Mouse (Mus musculus): Measurements from ENCODE around the gene Cenph.
"Not testable (repeated sequence)": the region's sequence is repeated elsewhere in the genome, so short reads cannot be mapped to it uniquely, and the experiment has no call there.

The Cenph gene

DNA sequence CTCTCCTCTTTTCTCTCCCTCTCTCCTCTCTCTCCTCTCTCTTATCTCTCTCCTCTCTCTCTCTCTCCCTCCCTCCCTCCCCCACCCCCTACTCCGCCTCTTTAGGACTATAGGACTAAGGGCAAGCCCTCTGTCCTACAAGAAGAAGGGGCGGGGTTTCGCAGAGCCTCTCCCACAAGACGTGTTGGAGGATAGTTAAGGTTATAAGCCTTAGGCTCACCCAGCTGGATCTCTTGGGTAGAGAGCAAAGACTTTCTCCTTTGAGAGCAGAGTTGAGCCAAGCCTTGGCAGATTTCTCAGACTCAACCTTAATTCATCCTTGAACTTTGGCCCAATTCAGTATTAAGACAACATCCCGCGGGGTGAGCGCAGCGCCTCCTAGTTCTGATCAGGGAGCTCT lies 27.1 kb downstream of the Cenph start:
- in situ Hi-C loops (cut with MboI, MseI), result loop anchor here (10.0 kb wide), 1 partner anchor 1546 kb away; no protein-coding TSS in a partner anchor

DNA sequence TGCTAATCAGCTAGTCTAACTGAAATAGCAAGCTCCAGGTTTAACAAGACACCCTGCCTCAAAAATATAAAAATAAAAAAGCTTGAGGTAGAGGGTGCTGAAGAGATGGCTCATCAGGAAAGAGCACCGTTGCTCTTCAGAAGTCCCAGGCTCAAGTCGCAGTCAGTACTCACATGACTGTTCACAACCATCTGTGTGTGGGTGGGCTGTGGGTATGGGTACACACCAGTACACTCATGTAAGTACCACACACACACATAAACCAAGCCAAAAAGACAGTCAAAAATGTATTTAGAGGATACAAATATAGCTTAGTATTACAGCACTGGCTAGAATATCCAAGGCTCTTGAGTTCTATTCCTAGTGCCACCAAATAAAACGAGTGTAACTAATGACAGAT lies 29.6 kb downstream of the Cenph start:
- in situ Hi-C loops (cut with MboI, MseI), result loop anchor here (10.0 kb wide), 1 partner anchor 1549 kb away; no protein-coding TSS in a partner anchor

DNA sequence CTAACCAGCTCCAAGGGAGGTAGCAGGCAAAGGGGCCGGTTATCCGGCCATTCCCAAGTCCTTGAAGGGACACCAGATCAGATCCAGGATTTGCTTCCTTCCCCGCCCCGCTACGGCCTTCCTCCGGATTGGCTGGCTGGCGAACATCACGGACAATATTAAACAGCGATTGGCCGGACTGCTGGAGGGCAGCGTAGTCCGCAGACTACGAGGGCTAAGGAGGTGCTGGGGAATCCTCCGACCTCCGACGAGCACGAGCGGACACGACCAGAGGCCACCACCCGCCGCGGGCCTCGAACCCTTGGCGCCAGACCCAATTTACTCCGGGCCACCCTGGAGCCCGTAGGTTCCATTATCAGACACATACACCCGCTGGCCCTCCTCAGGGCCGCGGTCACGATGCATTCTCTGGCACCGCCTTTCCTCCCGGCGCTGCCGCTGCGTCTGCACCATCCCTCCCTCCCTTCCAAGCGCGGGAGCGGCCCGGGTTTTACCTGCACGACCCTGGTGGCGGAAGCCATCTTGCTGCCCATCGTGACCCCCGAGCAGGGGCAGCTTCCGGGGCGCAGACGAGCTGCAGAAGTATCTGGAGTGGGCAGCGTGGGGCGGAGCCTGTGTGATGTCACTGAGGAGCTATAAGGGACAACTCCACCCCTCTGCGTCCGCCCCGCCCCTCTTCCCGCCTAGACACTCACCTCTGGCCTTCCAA lies 31.5 kb downstream of the Cenph start, which contains the start of gene Mrps36:
Gene Mrps36 (minus strand): TSS at position 624 of the 709 bp plus-strand sequence.
- in situ Hi-C loops (cut with MboI, MseI), result loop anchor here (10.0 kb wide), 1 partner anchor 1551 kb away; no protein-coding TSS in a partner anchor

DNA sequence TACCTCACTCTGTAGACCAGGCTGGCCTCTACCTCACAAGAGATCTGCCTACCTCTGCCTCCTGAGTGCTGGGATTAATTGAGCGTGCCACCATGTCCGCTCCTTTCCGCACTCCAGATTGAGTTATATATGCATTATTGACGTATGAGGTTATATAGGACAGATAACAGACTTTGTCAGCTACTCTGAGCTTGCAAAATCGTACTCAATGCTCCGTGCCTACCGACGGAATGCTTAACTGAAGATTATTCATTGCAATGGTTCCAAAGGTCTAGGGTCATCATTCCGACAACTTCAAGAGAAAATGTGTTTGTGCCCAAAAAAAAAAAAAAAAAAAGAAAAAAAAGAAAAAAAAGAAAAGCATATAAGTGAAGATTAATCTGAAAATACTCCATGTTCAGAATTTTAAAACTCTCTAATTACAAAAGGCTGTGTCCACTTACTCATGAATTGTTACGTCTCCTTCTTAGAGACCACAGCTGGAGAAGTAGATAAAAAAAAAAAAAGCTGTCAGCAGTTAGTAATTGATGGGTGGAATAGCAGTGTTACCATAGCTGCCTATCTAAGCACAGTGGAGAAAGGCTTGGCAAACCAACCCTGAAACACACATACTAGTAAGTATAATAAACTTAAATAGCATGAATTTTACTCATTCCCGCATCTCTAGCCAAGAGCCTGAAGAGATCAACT lies 32.2 kb downstream of the Cenph start:
- in situ Hi-C loops (cut with MboI, MseI), result loop anchor here (10.0 kb wide), 1 partner anchor 1551 kb away; no protein-coding TSS in a partner anchor

DNA sequence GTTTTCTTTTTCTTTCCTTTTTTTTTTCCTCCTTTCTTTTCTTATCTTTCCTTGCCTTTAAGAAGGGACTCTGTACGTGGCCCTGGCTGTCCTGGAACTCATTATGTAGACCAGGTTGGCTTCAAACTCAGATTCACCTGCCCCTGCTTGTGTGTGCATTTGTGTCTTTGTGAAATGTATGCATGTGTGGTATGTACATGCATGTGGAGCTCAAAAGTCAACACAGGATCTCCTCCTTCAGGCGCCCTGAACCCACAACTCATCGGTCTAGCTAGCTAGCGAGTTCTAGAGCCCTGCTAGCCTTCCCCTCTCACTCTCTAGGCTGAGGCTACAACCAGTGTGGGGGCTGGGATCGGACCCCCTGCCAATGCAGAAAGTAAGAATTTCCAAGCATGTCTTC lies 32.9 kb downstream of the Cenph start:
- in situ Hi-C loops (cut with MboI, MseI), result loop anchor here (10.0 kb wide), 1 partner anchor 1552 kb away; no protein-coding TSS in a partner anchor

DNA sequence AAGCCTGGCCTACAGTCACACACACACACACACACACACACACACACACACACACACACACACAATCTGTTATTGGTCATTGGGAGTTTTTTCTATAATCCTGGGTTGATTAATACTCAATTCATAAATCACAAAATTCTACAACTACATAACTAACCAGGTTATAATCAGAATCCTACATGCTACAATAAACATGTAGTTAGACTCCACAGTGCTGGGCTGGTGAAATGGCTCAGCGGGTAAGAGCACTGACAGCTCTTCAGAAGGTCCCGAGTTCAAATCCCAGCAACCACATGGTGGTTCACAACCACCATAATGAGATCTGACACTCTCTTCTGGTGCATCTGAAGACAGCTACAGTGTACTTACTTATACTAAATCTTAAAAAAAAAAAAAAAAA lies 42.9 kb downstream of the Cenph start:
- in situ Hi-C loops (cut with MboI, MseI), result no loop called here

DNA sequence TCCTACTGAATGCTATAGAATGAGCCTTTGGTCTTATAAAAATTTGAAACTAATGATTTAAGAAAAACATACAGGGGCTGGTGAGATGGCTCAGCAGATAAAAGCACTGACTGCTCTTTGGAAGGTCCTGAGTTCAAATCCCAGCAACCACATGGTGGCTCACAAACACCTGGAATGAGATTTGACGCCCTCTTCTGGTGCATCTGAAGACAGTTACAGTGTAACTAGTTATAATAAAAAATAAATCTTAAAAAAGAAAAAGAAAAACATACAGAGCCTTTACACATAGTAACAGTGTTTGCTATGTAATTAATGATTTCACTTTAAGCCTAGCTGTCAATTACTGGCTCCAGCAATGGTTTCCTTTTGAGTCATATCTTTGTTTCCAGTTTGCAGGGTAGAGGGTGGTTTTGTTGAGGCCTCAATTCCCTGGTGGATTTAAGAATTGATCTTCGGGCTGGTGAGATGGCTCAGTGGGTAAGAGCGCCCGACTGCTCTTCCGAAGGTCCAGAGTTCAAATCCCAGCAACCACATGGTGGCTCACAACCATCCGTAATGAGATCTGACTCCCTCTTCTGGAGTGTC lies 44.1 kb downstream of the Cenph start:
- in situ Hi-C loops (cut with MboI, MseI), result not testable (repeated sequence)

DNA sequence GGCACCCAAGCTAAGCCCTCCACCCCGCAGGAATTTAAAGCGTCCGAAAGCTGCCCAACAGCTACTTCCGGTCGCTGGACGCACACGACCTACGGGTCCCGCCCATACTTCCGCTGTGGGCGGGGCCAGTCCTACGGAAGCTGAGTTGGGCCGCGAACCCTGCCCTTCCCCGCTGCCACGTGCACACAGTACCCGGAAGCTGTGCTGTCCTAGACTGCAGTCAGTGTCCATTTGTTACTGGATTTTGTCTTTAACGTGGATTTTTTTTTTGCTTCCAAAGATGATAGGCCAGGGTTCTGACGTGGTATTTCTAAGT lies 44.9 kb downstream of the Cenph start, which contains the start of gene Cdk7:
Gene Cdk7 (minus strand): TSS at position 79 of the 316 bp plus-strand sequence.
- in situ Hi-C loops (cut with MboI, MseI), result no loop called here

DNA sequence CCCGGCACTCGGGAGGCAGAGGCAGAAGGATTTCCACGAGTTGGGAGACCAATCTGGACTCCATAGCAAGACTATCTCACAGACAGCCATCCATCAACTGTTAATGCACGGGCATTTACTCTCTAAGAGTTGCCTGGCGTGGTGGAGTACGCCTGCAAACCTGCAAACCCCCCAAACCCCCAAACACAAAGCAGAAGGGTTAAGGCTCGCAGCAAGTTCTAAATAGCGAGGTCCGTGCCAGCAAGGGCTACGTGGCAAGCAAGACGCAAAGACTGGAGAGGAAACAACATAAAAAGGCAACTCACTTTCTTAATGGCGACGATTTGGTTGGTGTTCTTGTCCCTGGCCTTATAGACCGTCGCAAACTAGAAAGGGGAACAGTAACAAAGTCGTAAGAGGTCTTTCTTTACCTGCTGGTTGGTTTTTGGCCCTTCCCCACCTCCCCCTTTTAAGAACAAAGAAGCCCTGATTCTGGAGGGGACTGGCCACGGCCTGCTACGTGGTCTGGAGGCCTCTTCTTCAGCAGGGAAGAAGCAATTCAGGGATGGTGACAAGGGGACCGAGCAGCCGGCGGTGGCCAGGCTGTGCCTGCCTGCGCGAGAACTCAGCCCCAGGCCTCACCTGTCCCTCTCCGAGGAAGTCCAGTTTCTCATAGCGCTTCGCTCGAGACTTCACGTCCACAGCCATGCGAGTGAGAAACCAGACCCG lies 45.4 kb downstream of the Cenph start:
- in situ Hi-C loops (cut with MboI, MseI), result no loop called here

DNA sequence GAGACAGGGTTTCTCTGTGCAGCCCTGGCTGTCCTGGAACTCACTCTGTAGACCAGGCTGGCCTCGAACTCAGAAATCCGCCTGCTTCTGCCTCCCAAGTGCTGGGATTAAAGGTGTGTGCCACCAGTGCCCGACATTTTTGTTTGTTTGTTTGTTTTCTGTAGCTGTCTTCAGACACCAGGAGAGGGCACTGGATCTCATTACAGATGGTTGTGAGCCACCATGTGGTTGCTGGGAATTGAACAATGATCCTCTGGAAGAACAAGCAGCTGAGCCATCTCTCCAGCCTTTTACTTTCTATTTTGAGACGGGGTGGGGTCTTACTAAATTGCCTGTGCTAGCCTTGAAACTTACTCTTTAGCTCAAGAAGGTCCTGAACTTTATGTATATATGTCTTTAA lies 47.2 kb downstream of the Cenph start:
- in situ Hi-C loops (cut with MboI, MseI), result not testable (repeated sequence)

DNA sequence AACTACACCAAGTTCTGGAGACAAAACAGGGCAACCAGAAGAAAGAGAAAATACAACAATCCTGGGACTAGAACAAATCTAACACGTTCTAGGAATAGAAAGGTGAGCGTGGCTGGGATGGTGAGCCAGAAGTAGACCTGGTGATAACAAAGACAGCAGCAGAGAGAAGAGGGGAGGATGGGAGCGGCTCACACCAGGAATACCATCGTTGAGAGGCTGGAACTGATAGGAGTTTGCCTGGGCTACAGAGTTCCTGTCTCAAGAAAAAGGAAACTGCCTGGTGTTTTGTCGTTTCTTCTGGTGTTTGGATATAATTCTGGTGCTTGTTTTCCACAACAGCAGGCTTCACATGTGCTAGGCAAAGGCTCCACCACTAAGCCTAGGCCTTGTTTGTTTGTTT lies 47.6 kb downstream of the Cenph start:
- in situ Hi-C loops (cut with MboI, MseI), result no loop called here

DNA sequence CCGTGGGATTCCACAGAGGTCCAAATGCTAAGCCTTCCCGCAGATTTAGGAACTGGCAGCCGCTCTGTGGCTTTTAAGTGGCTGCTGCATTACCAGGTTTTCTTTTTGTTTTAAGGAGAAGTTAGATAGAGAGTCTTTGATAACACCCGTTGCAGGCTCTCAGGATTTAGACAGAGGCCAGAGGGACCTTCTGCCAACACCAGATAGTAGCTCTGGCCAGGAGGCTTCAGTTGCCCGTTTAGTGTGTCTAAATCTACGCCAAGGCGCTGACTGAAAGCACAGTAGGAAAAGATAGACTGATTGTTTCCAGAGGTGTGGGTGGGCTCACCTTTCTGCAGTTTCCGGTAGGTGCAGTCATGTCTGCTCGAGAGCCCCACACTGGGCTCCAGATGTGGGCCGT lies 50.5 kb downstream of the Cenph start:
- in situ Hi-C loops (cut with MboI, MseI), result no loop called here

DNA sequence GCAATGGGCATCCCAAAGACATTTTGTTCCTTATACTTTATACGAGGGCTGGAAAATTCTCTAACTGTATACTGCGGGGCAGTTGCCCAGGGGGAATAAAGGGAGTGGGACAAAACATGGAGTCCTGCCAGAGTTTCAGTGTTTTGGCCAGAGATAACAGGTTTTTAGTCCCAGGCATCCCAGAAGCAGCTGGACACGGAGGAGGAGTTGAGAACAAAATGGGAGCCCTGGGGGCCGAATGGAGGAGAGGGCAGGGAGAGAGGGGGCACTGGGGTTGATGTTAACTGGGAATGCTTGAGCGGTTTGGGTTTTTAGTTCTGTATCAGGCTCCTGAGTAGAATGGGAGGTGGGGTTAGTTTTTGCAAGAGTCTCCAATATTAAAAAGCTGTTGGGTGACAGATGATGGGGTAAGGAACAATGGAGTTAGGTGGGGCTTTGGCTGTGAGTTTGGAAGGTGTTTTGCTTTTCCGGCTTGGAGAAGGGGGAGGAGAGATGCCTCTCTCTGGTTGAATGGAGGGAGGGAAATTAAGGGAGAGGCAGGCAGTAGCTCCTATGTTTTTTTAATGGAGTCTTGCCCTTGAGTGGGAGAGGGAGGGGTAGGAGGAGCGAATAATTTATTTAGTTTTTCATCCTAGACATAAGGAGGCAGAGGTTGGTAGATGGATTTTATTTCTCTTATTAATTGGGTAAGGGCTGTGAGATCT lies 51.5 kb downstream of the Cenph start:
- in situ Hi-C loops (cut with MboI, MseI), result no loop called here

DNA sequence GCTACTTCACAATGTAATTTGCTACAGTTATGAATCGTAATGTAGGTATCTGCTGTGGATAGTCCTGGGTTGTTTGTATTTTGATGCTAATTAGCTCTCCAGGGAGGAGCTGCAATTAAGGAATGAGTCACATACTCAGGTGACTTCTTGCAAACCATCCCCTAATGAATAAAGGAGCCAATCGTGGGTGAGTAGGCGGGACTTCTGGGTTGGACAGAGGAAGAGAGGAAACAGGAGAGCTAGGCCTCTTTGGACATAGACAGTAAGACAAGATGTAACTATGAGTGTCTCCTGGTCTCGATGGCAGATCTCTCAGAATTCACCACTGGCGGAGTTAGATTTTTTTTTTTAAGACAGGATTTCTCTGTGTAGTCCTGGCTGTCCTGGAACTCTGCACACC lies 54.0 kb downstream of the Cenph start:
- in situ Hi-C loops (cut with MboI, MseI), result no loop called here

DNA sequence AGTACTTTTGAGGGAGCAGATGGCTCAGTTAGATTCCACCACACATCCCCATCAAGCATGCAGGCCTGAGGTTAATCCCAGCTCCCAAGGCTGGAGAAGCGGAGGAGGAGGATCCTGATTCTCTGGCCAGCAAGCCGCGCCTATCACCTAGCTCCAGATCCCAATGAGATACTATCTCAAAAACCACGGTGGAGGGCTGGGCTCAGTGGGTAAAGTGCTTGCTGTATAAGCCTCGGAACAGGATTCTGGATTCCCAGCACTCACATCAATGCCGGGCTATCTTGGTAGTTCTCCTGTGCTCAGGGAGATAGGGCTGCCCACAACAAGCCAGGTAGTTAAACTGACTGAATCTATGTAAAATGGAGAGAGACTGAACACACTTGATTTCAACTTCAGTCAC lies 60.2 kb downstream of the Cenph start:
- in situ Hi-C loops (cut with MboI, MseI), result no loop called here

Measured in regulatory T cell (primary cell).